Mouse (Mus musculus) heart, postnatal 0 days (tissue): ENCODE measurements around the gene Ephb1.

Source experiments
- CTCF ChIP-seq: IDR thresholded peaks from 2 replicates; pipeline ENCODE4 v1.5.1; 2016; ENCODE audit warnings: antibody characterized with exemption, control low read depth, low read depth
- EP300 ChIP-seq: IDR thresholded peaks from 2 replicates; pipeline ENCODE4 v1.6.1; 2016; ENCODE audit warnings: antibody characterized with exemption, low read depth

DNA sequence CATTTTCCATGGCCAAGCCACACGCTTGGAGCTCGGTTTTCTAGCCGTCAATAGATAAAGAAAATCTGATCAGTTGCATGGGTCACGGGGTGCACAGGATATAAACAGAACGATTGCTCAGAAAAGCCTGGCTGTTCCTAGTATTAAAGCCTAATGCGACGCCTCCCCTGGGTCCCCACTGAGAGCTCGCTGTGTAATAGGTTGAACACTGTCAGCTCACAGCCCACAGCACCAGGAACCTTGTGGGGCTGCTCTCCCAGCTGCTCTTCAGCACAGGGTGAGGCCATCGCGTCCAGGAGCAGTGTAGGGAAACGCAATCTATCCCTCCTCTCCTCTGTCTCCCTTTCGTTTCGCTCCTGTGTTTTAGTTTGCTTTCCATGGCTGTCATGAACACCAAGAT lies 50.6 kb downstream of the Ephb1 start:
- no peak for TF ChIP-seq CTCF
- no peak for TF ChIP-seq EP300
